Mouse (Mus musculus): ENCODE data around the gene Inpp4b. TPM values are rescaled to one million over a fixed set of nuclear protein-coding genes. Genes with fewer than 3 reads are reported as not detected.

The Inpp4b gene
- polyA plus RNA-seq, 1 experiment from 2014 or later = 9.8 TPM

GRCm38 (mm10) chr8:81594134-81594714 lies 251.9 kb downstream of the Inpp4b start:
- ATAC-seq (replicated peaks; ENCODE audit: low FRiP score) = no peak
- Histone ChIP-seq H3K4me3 (replicated peaks) (no peak overlapping the region), H3K4me2 (no peak overlapping the region), H3K27me3 (no peaks in the 10 kb centered on the region), H3K4me1 (no peaks in the 10 kb centered on the region), H3K9ac (no peak overlapping the region), H3K27ac (no peak overlapping the region), H3K9me3 (replicated peaks) (no peaks in the 10 kb centered on the region), H3K36me3 (no peaks in the 10 kb centered on the region)
- 87% methylated on average over 3 of the region's 3 CpGs for WGBS

GRCm38 (mm10) chr8:81599209-81599608 lies 256.9 kb downstream of the Inpp4b start:
- WGBS = 68% methylated on average over 4 of the region's 4 CpGs
- no peaks in the 10 kb centered on the region for H3K36me3 ChIP-seq
- ATAC-seq (replicated peaks; ENCODE audit: low FRiP score) = no peak
- no peak overlapping the region for H3K27ac ChIP-seq
- no peaks in the 10 kb centered on the region for H3K27me3 ChIP-seq
- no peak overlapping the region for H3K9ac ChIP-seq
- H3K9me3 ChIP-seq (replicated peaks) = no peaks in the 10 kb centered on the region
- no peaks in the 10 kb centered on the region for H3K4me1 ChIP-seq
- no peak overlapping the region for H3K4me2 ChIP-seq
- H3K4me3 ChIP-seq (replicated peaks) = no peak overlapping the region

GRCm38 (mm10) chr8:81601136-81601535 lies 258.8 kb downstream of the Inpp4b start:
- Histone ChIP-seq H3K4me3 (replicated peaks) (no peak overlapping the region), H3K27ac (no peak overlapping the region), H3K4me1 (no peaks in the 10 kb centered on the region), H3K4me2 (no peak overlapping the region), H3K36me3 (no peaks in the 10 kb centered on the region), H3K9ac (no peak overlapping the region), H3K27me3 (no peaks in the 10 kb centered on the region), H3K9me3 (replicated peaks) (no peaks in the 10 kb centered on the region)
- no peak for ATAC-seq (replicated peaks; ENCODE audit: low FRiP score)

GRCm38 (mm10) chr8:81608082-81608481 lies 265.7 kb downstream of the Inpp4b start:
- Histone ChIP-seq H3K4me1 (no peaks in the 10 kb centered on the region), H3K36me3 (no peaks in the 10 kb centered on the region), H3K27ac (no peak overlapping the region), H3K9ac (no peak overlapping the region), H3K27me3 (no peaks in the 10 kb centered on the region), H3K4me3 (replicated peaks) (no peak overlapping the region), H3K9me3 (replicated peaks) (no peaks in the 10 kb centered on the region), H3K4me2 (no peak overlapping the region)
- no peak for ATAC-seq (replicated peaks; ENCODE audit: low FRiP score)
- 96% methylated on average over 1 of the region's 1 CpGs for WGBS

- H3K27me3 ChIP-seq = no peaks in the 10 kb centered on the region
- H3K9me3 ChIP-seq (replicated peaks) = no peaks in the 10 kb centered on the region
- no peak overlapping the region for H3K27ac ChIP-seq
- no peaks in the 10 kb centered on the region for H3K4me1 ChIP-seq
- no peaks in the 10 kb centered on the region for H3K36me3 ChIP-seq
- ATAC-seq (replicated peaks; ENCODE audit: low FRiP score) = no peak
- WGBS = 73% methylated on average over 4 of the region's 4 CpGs
- no peak overlapping the region for H3K4me2 ChIP-seq
- H3K4me3 ChIP-seq (replicated peaks) = no peak overlapping the region
- no peak overlapping the region for H3K9ac ChIP-seq
These were observed 266.7 kb downstream of the Inpp4b start for GRCm38 (mm10) chr8:81609064-81609463.

- H3K36me3 ChIP-seq = no peaks in the 10 kb centered on the region
- H3K4me1 ChIP-seq = no peaks in the 10 kb centered on the region
- no peaks in the 10 kb centered on the region for H3K9me3 ChIP-seq (replicated peaks)
- ATAC-seq (replicated peaks; ENCODE audit: low FRiP score) = no peak
- H3K9ac ChIP-seq = no peak overlapping the region
- no peak overlapping the region for H3K27ac ChIP-seq
- no peak overlapping the region for H3K4me3 ChIP-seq (replicated peaks)
- H3K4me2 ChIP-seq = no peak overlapping the region
- WGBS = 47% methylated on average over 2 of the region's 2 CpGs
- no peaks in the 10 kb centered on the region for H3K27me3 ChIP-seq
These were observed 270.3 kb downstream of the Inpp4b start for GRCm38 (mm10) chr8:81612611-81613010.

- no peak overlapping the region for H3K4me3 ChIP-seq (replicated peaks)
- H3K27me3 ChIP-seq = no peaks in the 10 kb centered on the region
- H3K27ac ChIP-seq = no peak overlapping the region
- ATAC-seq (replicated peaks; ENCODE audit: low FRiP score) = no peak
- H3K9me3 ChIP-seq (replicated peaks) = no peaks in the 10 kb centered on the region
- no peak overlapping the region for H3K9ac ChIP-seq
- 88% methylated on average over 1 of the region's 1 CpGs for WGBS
- no peaks in the 10 kb centered on the region for H3K36me3 ChIP-seq
- H3K4me2 ChIP-seq = no peak overlapping the region
- H3K4me1 ChIP-seq = no peaks in the 10 kb centered on the region
These were observed 271.8 kb downstream of the Inpp4b start for GRCm38 (mm10) chr8:81614135-81614534.

GRCm38 (mm10) chr8:81614605-81615004 lies 272.2 kb downstream of the Inpp4b start:
- H3K36me3 ChIP-seq = no peaks in the 10 kb centered on the region
- H3K9ac ChIP-seq = no peak overlapping the region
- ATAC-seq (replicated peaks; ENCODE audit: low FRiP score) = no peak
- WGBS = 82% methylated on average over 2 of the region's 2 CpGs
- no peak overlapping the region for H3K27ac ChIP-seq
- no peaks in the 10 kb centered on the region for H3K4me1 ChIP-seq
- no peak overlapping the region for H3K4me3 ChIP-seq (replicated peaks)
- no peak overlapping the region for H3K4me2 ChIP-seq
- H3K27me3 ChIP-seq = no peaks in the 10 kb centered on the region
- H3K9me3 ChIP-seq (replicated peaks) = no peaks in the 10 kb centered on the region

GRCm38 (mm10) chr8:81615552-81615951 lies 273.2 kb downstream of the Inpp4b start:
- Histone ChIP-seq H3K4me1 (no peaks in the 10 kb centered on the region), H3K36me3 (no peaks in the 10 kb centered on the region), H3K4me3 (replicated peaks) (no peak overlapping the region), H3K27me3 (no peaks in the 10 kb centered on the region), H3K9ac (no peak overlapping the region), H3K27ac (no peak overlapping the region), H3K4me2 (no peak overlapping the region), H3K9me3 (replicated peaks) (no peaks in the 10 kb centered on the region)
- ATAC-seq (replicated peaks; ENCODE audit: low FRiP score) = no peak
- WGBS = 76% methylated on average over 1 of the region's 1 CpGs

- Histone ChIP-seq H3K27ac (no peak overlapping the region), H3K9ac (no peak overlapping the region), H3K4me2 (no peak overlapping the region), H3K27me3 (no peaks in the 10 kb centered on the region), H3K4me1 (no peaks in the 10 kb centered on the region), H3K36me3 (no peaks in the 10 kb centered on the region), H3K9me3 (replicated peaks) (no peaks in the 10 kb centered on the region), H3K4me3 (replicated peaks) (no peak overlapping the region)
- no peak for ATAC-seq (replicated peaks; ENCODE audit: low FRiP score)
- 89% methylated on average over 3 of the region's 3 CpGs for WGBS
These were observed 276.6 kb downstream of the Inpp4b start for GRCm38 (mm10) chr8:81618918-81619317.

GRCm38 (mm10) chr8:81635015-81635414 lies 292.7 kb downstream of the Inpp4b start:
- H3K36me3 ChIP-seq = no peaks in the 10 kb centered on the region
- H3K4me2 ChIP-seq = no peak overlapping the region
- no peak for ATAC-seq (replicated peaks; ENCODE audit: low FRiP score)
- H3K9me3 ChIP-seq (replicated peaks) = no peaks in the 10 kb centered on the region
- WGBS = 86% methylated on average over 1 of the region's 1 CpGs
- no peak overlapping the region for H3K27ac ChIP-seq
- no peaks in the 10 kb centered on the region for H3K27me3 ChIP-seq
- H3K4me3 ChIP-seq (replicated peaks) = no peak overlapping the region
- H3K4me1 ChIP-seq = no peaks in the 10 kb centered on the region
- H3K9ac ChIP-seq = no peak overlapping the region

- 64% methylated on average over 2 of the region's 2 CpGs for WGBS
- Histone ChIP-seq H3K36me3 (no peaks in the 10 kb centered on the region), H3K9ac (no peak overlapping the region)
These were observed 293.7 kb downstream of the Inpp4b start for GRCm38 (mm10) chr8:81635912-81636583.

GRCm38 (mm10) chr8:81638478-81638877 lies 296.1 kb downstream of the Inpp4b start:
- Histone ChIP-seq H3K4me1 (no peaks in the 10 kb centered on the region), H3K4me2 (no peak overlapping the region), H3K27ac (no peak overlapping the region), H3K4me3 (replicated peaks) (no peak overlapping the region), H3K27me3 (no peaks in the 10 kb centered on the region), H3K9me3 (replicated peaks) (no peaks in the 10 kb centered on the region), H3K9ac (no peak overlapping the region), H3K36me3 (no peaks in the 10 kb centered on the region)
- 86% methylated on average over 3 of the region's 3 CpGs for WGBS
- no peak for ATAC-seq (replicated peaks; ENCODE audit: low FRiP score)

More at GRCm38 (mm10) chr8:81635912-81636583, 293.7 kb downstream of the Inpp4b start:
- H3K4me1 ChIP-seq = no peaks in the 10 kb centered on the region
- 0 out of 2 replicates have a peak, but pooled peaks have one; percentile 6 for ATAC-seq (replicated peaks; ENCODE audit: low FRiP score)
- no peak overlapping the region for H3K27ac ChIP-seq
- H3K4me3 ChIP-seq (replicated peaks) = no peak overlapping the region
- no peak overlapping the region for H3K4me2 ChIP-seq
- H3K9me3 ChIP-seq (replicated peaks) = no peaks in the 10 kb centered on the region
- no peaks in the 10 kb centered on the region for H3K27me3 ChIP-seq

All from kidney, embryonic 15.5 days (tissue).